Mouse (Mus musculus) Patski (cell line): ENCODE data around the gene Aifm1. TPM values are rescaled to one million over a fixed set of nuclear protein-coding genes. Genes with fewer than 3 reads are reported as not detected.
"Not testable (repeated sequence)": the region's sequence is repeated elsewhere in the genome, so short reads cannot be mapped to it uniquely, and the experiment has no call there.

Experiments used
- ATAC-seq: fragments of 100-300 bp; one replicate; pipeline ENCODE4 v1.8.0; 2021
- CTCF ChIA-PET: fragments of 350-600 bp; sonication (Branson Sonifier 250); formaldehyde crosslinking; loops from one replicate; lab custom pipeline; 2022; ENCODE audit warnings: inconsistent platforms; lab: Charles Lee
- POLR2A ChIA-PET: fragments of 350-600 bp; sonication (Branson Sonifier 250); formaldehyde crosslinking; loops from one replicate; lab custom pipeline; 2022; ENCODE audit warnings: antibody characterized with exemption, inconsistent platforms; lab: Charles Lee
- DNase-seq: peaks from one replicate; pipeline ENCODE4 v3.0.0-alpha.2; 2011; ENCODE audit warnings: low read depth, low spot score
- H3K27me3 ChIP-seq: fragments of 371-371 bp; one replicate; pipeline ENCODE4 v1.5.1; 2021
- CTCF ChIP-seq: fragments of 100-300 bp; IDR thresholded peaks from one replicate; pipeline ENCODE4 v1.5.1; 2021
- in situ Hi-C: fragments of 300-500 bp; cut with MboI; formaldehyde crosslinking; loops from 3 replicates; pipeline ENCODE4 v1.11.1; 2018; ENCODE audit warnings: low pct_unique_long_range_greater_than_20kb, mixed read lengths
- polyA plus RNA-seq: library from polyadenylated mRNA; unstranded; gene quantifications from one replicate; pipeline ENCODE4 v1.2.3, GENCODE M21; 2021

Aifm1 gene
- polyA plus RNA-seq, 1 experiment from 2014 or later: 180 TPM

GRCm38 (mm10) chrX:48441954-48442353, 71.4 kb downstream of the Aifm1 start:
- peaks cover 9% of the 10 kb centered on the region for H3K27me3 ChIP-seq
- ChIA-PET CTCF (interaction anchor here (1.9 kb wide), 1 partner anchor 32 kb away, joined by 5 read pairs; no protein-coding TSS in a partner anchor), POLR2A (no interaction called here)
- no peak for DNase-seq
- no peak for TF ChIP-seq CTCF
- in situ Hi-C loops: no loop called here
- no peak for ATAC-seq

- DNase-seq (no peak), ATAC-seq (no peak)
- ChIA-PET CTCF (interaction anchor here (1.9 kb wide), 1 partner anchor 31 kb away, joined by 5 read pairs; no protein-coding TSS in a partner anchor), POLR2A (no interaction called here)
- no peak for TF ChIP-seq CTCF
- in situ Hi-C loops: no loop called here
- H3K27me3 ChIP-seq: peaks cover 9% of the 10 kb centered on the region
Measured at GRCm38 (mm10) chrX:48441548-48441947, 71.8 kb downstream of the Aifm1 start.

- ATAC-seq: no peak
- CTCF ChIA-PET: interaction anchor here (1.6 kb wide), 1 partner anchor 16 kb away, joined by 4 read pairs; no protein-coding TSS in a partner anchor
- POLR2A ChIA-PET: no interaction called here
- TF ChIP-seq CTCF: no peak
- in situ Hi-C loops: no loop called here
- H3K27me3 ChIP-seq: peaks cover 4% of the 10 kb centered on the region
- no peak for DNase-seq
Measured at GRCm38 (mm10) chrX:48439036-48439435, 74.3 kb downstream of the Aifm1 start.

GRCm38 (mm10) chrX:48436082-48436481, 77.3 kb downstream of the Aifm1 start:
- ATAC-seq, POLR2A ChIA-PET, H3K27me3 ChIP-seq, in situ Hi-C loops, DNase-seq: not testable (repeated sequence)
- CTCF ChIA-PET: interaction anchor here (1.3 to 1.4 kb wide), 2 partner anchors 19 to 27 kb away, joined by 4 read pairs; partner anchors contain the start of gene Elf4

GRCm38 (mm10) chrX:48435477-48435900, 77.9 kb downstream of the Aifm1 start:
- ATAC-seq: no peak
- H3K27me3 ChIP-seq: no peaks in the 10 kb centered on the region
- TF ChIP-seq CTCF: no peak
- no peak for DNase-seq
- in situ Hi-C loops: no loop called here
- POLR2A ChIA-PET: no interaction called here
- CTCF ChIA-PET: no interaction called here

GRCm38 (mm10) chrX:48434251-48434650, 79.1 kb downstream of the Aifm1 start:
- no peaks in the 10 kb centered on the region for H3K27me3 ChIP-seq
- ChIA-PET POLR2A (no interaction called here), CTCF (interaction anchor here (1.0 kb wide), 1 partner anchor 11 kb away, joined by 4 read pairs; no protein-coding TSS in a partner anchor)
- no peak for TF ChIP-seq CTCF
- ATAC-seq (no peak), DNase-seq (no peak)
- in situ Hi-C loops: no loop called here

- ChIA-PET CTCF (interaction anchor here (1.0 kb wide), 1 partner anchor 10 kb away, joined by 4 read pairs; no protein-coding TSS in a partner anchor), POLR2A (no interaction called here)
- DNase-seq: no peak
- H3K27me3 ChIP-seq: no peaks in the 10 kb centered on the region
- in situ Hi-C loops: no loop called here
- ATAC-seq: no peak
- no peak for TF ChIP-seq CTCF
Measured at GRCm38 (mm10) chrX:48433527-48433899, 79.8 kb downstream of the Aifm1 start.

GRCm38 (mm10) chrX:48432599-48433526, 80.5 kb downstream of the Aifm1 start:
- no peaks in the 10 kb centered on the region for H3K27me3 ChIP-seq
- ChIA-PET POLR2A (no interaction called here), CTCF (no interaction called here)
- in situ Hi-C loops: no loop called here
- ATAC-seq (no peak), DNase-seq (no peak)
- TF ChIP-seq CTCF: no peak

GRCm38 (mm10) chrX:48429538-48429937, 83.8 kb downstream of the Aifm1 start:
- DNase-seq: no peak
- no peaks in the 10 kb centered on the region for H3K27me3 ChIP-seq
- ChIA-PET CTCF (no interaction called here), POLR2A (no interaction called here)
- no peak for TF ChIP-seq CTCF
- in situ Hi-C loops: no loop called here
- no peak for ATAC-seq

- CTCF ChIA-PET: no interaction called here
- no peak for TF ChIP-seq CTCF
- in situ Hi-C loops: no loop called here
- DNase-seq (no peak), ATAC-seq (no peak)
- POLR2A ChIA-PET: no interaction called here
- H3K27me3 ChIP-seq: no peaks in the 10 kb centered on the region
Measured at GRCm38 (mm10) chrX:48429100-48429499, 84.3 kb downstream of the Aifm1 start.

- no peak for TF ChIP-seq CTCF
- in situ Hi-C loops: no loop called here
- DNase-seq (no peak), ATAC-seq (no peak)
- CTCF ChIA-PET: interaction anchor here (1.3 kb wide), 1 partner anchor 34 kb away, joined by 3 read pairs; the partner anchor contains the start of gene Elf4
- POLR2A ChIA-PET: no interaction called here
- H3K27me3 ChIP-seq: no peaks in the 10 kb centered on the region
Measured at GRCm38 (mm10) chrX:48428642-48429041, 84.7 kb downstream of the Aifm1 start.
